ENCODE assay signal across 29 mouse cellular contexts in the genomic region with DNA sequence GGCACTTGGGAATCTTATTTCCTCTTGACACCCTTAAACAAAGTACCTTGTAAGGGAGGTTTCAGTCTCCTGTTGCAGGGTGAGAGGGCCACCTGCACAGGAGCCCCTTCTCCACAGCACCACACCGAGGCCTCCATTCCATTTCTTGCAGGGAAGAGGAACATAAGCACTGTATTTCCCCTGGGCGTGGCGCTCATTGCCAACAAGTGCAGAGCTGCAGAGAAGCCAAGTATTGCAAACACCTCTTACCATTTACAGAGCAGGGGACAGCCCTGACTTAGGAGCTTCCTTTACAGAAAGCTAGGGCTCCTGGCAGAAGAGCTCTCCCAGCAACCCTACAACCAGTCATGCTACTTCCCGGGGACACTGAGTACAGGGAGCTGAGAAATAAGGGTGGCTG. TPM values are rescaled to one million over a fixed set of nuclear protein-coding genes. Genes with fewer than 3 reads are reported as not detected.
"Had no signal": no experiment of that assay in that cellular context is flagged by ENCODE, and none has a peak within 500 bp of the region (broad histone marks: within the 10 kb centered on the region; RNA-seq: fewer than 3 reads in every experiment).

No protein-coding gene starts in this region.

- H3K27me3 ChIP-seq: heart, embryonic 13.5 days; heart, embryonic 15.5 days; hindbrain, embryonic 13.5 days; hindbrain, embryonic 15.5 days; kidney, embryonic 15.5 days; limb, embryonic 13.5 days; limb, embryonic 15.5 days had no signal

- DNase-seq: gastrocnemius, postnatal 14 days; gastrocnemius, postnatal 36 days; heart, adult 11 months; heart, adult 2 months; heart, postnatal 14 days; heart, postnatal 36 days; kidney, adult 11 months; kidney, adult 2 months; kidney, adult 9 months; kidney, postnatal 14 days; kidney, postnatal 36 days; layer of hippocampus, adult 9-11 months; layer of hippocampus, postnatal 36 days; left cerebral cortex, postnatal 4 days had no signal

- H3K4me3 ChIP-seq: heart, adult 2 months; heart, embryonic 13.5 days; heart, embryonic 15.5 days; hindbrain, embryonic 13.5 days; hindbrain, embryonic 15.5 days; kidney, embryonic 15.5 days; limb, embryonic 13.5 days; limb, embryonic 15.5 days had no signal

- H3K27ac ChIP-seq: heart, adult 2 months; heart, embryonic 13.5 days; heart, embryonic 15.5 days; hindbrain, embryonic 13.5 days; hindbrain, embryonic 15.5 days; hindbrain, postnatal 0 days; kidney, embryonic 15.5 days; kidney, postnatal 0 days; limb, embryonic 13.5 days; limb, embryonic 15.5 days had no signal

- H3K9me3 ChIP-seq: heart, embryonic 13.5 days; heart, embryonic 15.5 days; hindbrain, embryonic 13.5 days; hindbrain, embryonic 15.5 days; kidney, embryonic 15.5 days; limb, embryonic 13.5 days; limb, embryonic 15.5 days had no signal

- H3K4me2 ChIP-seq: heart, embryonic 11.5 days; heart, embryonic 13.5 days; heart, embryonic 15.5 days; hindbrain, embryonic 13.5 days; hindbrain, embryonic 15.5 days; kidney, embryonic 15.5 days; limb, embryonic 13.5 days; limb, embryonic 15.5 days had no signal

- ATAC-seq: hindbrain, postnatal 0 days; intestine, embryonic 16.5 days had no signal

- H3K9ac ChIP-seq: heart, embryonic 13.5 days; heart, embryonic 15.5 days; hindbrain, embryonic 13.5 days; hindbrain, embryonic 15.5 days; kidney, embryonic 15.5 days; limb, embryonic 13.5 days; limb, embryonic 15.5 days had no signal

- H3K4me1 ChIP-seq: heart, embryonic 13.5 days; heart, embryonic 15.5 days; hindbrain, embryonic 13.5 days; hindbrain, embryonic 15.5 days; kidney, embryonic 15.5 days; limb, embryonic 13.5 days; limb, embryonic 15.5 days had no signal

RNA-seq across cellular contexts. Expression of a gene that starts 18.3 kb away (rescaled TPM):
- polyA plus RNA-seq: heart, adult 2 months; hindbrain, embryonic 11.5 days; hindbrain, embryonic 15.5 days; intestine, embryonic 14.5 days; intestine, embryonic 16.5 days; kidney, embryonic 15.5 days; large intestine, adult 2 months; limb, embryonic 13.5 days had no signal

RNA-seq across cellular contexts. Expression of a gene that starts 21.0 kb away (rescaled TPM):
- polyA plus RNA-seq: heart, adult 2 months; heart, embryonic 15.5 days; heart, postnatal 0 days; hindbrain, embryonic 11.5 days; hindbrain, embryonic 15.5 days; hindbrain, postnatal 0 days; limb, embryonic 13.5 days; limb, embryonic 15.5 days had no signal
